Mouse (Mus musculus) kidney, adult 2 months (tissue): ENCODE results near the gene Pnpo. TPM values are rescaled to one million over a fixed set of nuclear protein-coding genes. Genes with fewer than 3 reads are reported as not detected.

Experiments
- DNase-seq: peaks from one replicate; pipeline ENCODE4 v3.0.0; 2021
- H3K27ac ChIP-seq: fragments of 200-500 bp; 2 replicates; pipeline ENCODE4 v1.5.1; 2012; ENCODE audit warnings: low read depth, low read length, control low read depth, inconsistent platforms; ENCODE audit not compliant: insufficient read depth
- H3K27me3 ChIP-seq: fragments of 200-500 bp; replicated peaks from 2 replicates; pipeline ENCODE4 v1.6.1; 2012; ENCODE audit warnings: mild to moderate bottlenecking, moderate library complexity, low read length, inconsistent platforms; ENCODE audit not compliant: control insufficient read depth, insufficient read depth
- H3K36me3 ChIP-seq: fragments of 200-500 bp; 2 replicates; pipeline ENCODE4 v1.6.1; 2012; ENCODE audit warnings: mild to moderate bottlenecking, moderate library complexity, low read length, inconsistent platforms; ENCODE audit not compliant: control insufficient read depth, insufficient read depth
- H3K4me1 ChIP-seq: fragments of 200-500 bp; 2 replicates; pipeline ENCODE4 v1.6.1; 2011; ENCODE audit warnings: low read length; ENCODE audit not compliant: control insufficient read depth, insufficient read depth
- H3K4me3 ChIP-seq: fragments of 200-500 bp; 2 replicates; pipeline ENCODE4 v1.5.1; 2011; ENCODE audit warnings: mild to moderate bottlenecking, low read depth, low read length, control low read depth; ENCODE audit not compliant: insufficient read depth
- CTCF ChIP-seq: fragments of 200-500 bp; conservative IDR thresholded peaks from 2 replicates; pipeline ENCODE4 v1.5.1; 2011; ENCODE audit warnings: low read depth, mild to moderate bottlenecking, control low read depth, low read length, moderate library complexity, mixed read lengths; ENCODE audit not compliant: insufficient read depth, insufficient read length
- POLR2A ChIP-seq: fragments of 200-500 bp; IDR thresholded peaks from one replicate; pipeline ENCODE4 v1.6.1; 2011; ENCODE audit warnings: low read depth, low read length, control low read depth
- WGBS: fragments of 180-500 bp; shearing (Covaris S2); methylation state at CpG from one replicate; pipeline ENCODE4 v1.1.7; 2018; 5-methylcytosine and 5-hydroxymethylcytosine counted together
- polyA plus RNA-seq: library from polyadenylated mRNA; depleted of rRNA; stranded (reverse); fragments of >200 nt; gene quantifications from 2 replicates; pipeline ENCODE4 v1.2.3, GENCODE M21; 2012

The Pnpo gene
- polyA plus RNA-seq, 1 experiment: 77.1 TPM

- no peaks in the 10 kb centered on the region for H3K27me3 ChIP-seq
- TF ChIP-seq POLR2A (no peak), CTCF (peak; percentile 95)
- WGBS: 2% methylated on average over 7 of the region's 7 CpGs
Observed at GRCm38 (mm10) chr11:96982355-96982754, 38.6 kb upstream of the Pnpo start.

GRCm38 (mm10) chr11:96981461-96981860 is 37.7 kb upstream of the Pnpo start:
- no peak overlapping the region for H3K4me3 ChIP-seq
- no peaks in the 10 kb centered on the region; the same call in 1 of the 2 replicates for H3K4me1 ChIP-seq
- TF ChIP-seq POLR2A: no peak
- TF ChIP-seq CTCF: no peak
- DNase-seq: no peak
- WGBS: 73% methylated on average over 15 of the region's 15 CpGs
- no peak overlapping the region for H3K27ac ChIP-seq
- no peaks in the 10 kb centered on the region for H3K27me3 ChIP-seq
- no peaks in the 10 kb centered on the region for H3K36me3 ChIP-seq

More at GRCm38 (mm10) chr11:96982355-96982754, 38.6 kb upstream of the Pnpo start:
- H3K4me3 ChIP-seq: no peak overlapping the region
- H3K27ac ChIP-seq: no peak overlapping the region
- peak; percentile 85 for DNase-seq
- no peaks in the 10 kb centered on the region; the same call in 1 of the 2 replicates for H3K4me1 ChIP-seq
- no peaks in the 10 kb centered on the region for H3K36me3 ChIP-seq

GRCm38 (mm10) chr11:96980021-96980420 is 36.2 kb upstream of the Pnpo start:
- Histone ChIP-seq H3K4me1 (peaks cover 10% of the 10 kb centered on the region; the same call in 1 of the 2 replicates), H3K27me3 (no peaks in the 10 kb centered on the region), H3K36me3 (no peaks in the 10 kb centered on the region), H3K4me3 (no peak overlapping the region), H3K27ac (no peak overlapping the region)
- TF ChIP-seq CTCF (no peak), POLR2A (no peak)
- 85% methylated on average over 5 of the region's 5 CpGs for WGBS
- no peak for DNase-seq

- Histone ChIP-seq H3K27me3 (no peaks in the 10 kb centered on the region), H3K4me3 (no peak overlapping the region), H3K27ac (no peak overlapping the region), H3K4me1 (peaks cover 10% of the 10 kb centered on the region; the same call in 1 of the 2 replicates), H3K36me3 (no peaks in the 10 kb centered on the region)
- TF ChIP-seq POLR2A (no peak), CTCF (no peak)
- DNase-seq: no peak
- 88% methylated on average over 7 of the region's 7 CpGs for WGBS
Observed at GRCm38 (mm10) chr11:96979329-96979728, 35.5 kb upstream of the Pnpo start.

- Histone ChIP-seq H3K27me3 (no peaks in the 10 kb centered on the region), H3K4me1 (peaks cover 10% of the 10 kb centered on the region; the same call in 1 of the 2 replicates), H3K27ac (peak overlapping the region; percentile 86; the same call in 1 of the 2 replicates), H3K4me3 (peak overlapping the region; percentile 85), H3K36me3 (no peaks in the 10 kb centered on the region)
- DNase-seq: no peak
- TF ChIP-seq CTCF (no peak), POLR2A (no peak)
- WGBS: 25% methylated on average over 17 of the region's 17 CpGs
Observed at GRCm38 (mm10) chr11:96978401-96979246, 34.8 kb upstream of the Pnpo start.

GRCm38 (mm10) chr11:96977606-96978400 is 34.0 kb upstream of the Pnpo start:
- TF ChIP-seq POLR2A (peak; percentile 69), CTCF (no peak)
- peaks cover 13% of the 10 kb centered on the region; the same call in 1 of the 2 replicates for H3K4me1 ChIP-seq
- peak; percentile 100 for DNase-seq
- WGBS: under 1% methylated on average over 45 of the region's 45 CpGs
- no peaks in the 10 kb centered on the region for H3K36me3 ChIP-seq
- peak overlapping the region; percentile 90 for H3K27ac ChIP-seq
- H3K4me3 ChIP-seq: peak overlapping the region; percentile 85
- H3K27me3 ChIP-seq: no peaks in the 10 kb centered on the region
